ENCODE assay signal across 28 mouse cellular contexts in the genomic region with DNA sequence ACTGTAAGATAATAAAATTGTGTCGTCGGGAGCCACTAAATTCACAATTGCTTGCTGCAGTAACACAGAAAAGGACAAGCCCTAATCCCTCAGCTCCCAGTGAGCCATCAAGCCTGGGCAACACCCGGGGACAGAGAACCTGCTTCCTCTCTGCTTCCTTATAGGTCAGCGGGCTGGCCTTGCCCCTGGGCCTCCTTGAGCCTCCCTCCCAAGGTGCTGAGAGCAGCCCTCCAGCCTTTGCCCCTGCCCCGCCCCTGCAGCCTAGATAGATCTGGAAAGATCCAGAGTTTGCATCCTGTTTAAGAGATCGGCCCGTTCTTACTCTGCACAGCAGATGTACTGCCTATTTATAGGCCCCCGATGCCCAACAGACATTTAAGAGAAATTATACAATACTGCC.
"Had no signal": no experiment of that assay in that cellular context is flagged by ENCODE, and none has a peak within 500 bp of the region (broad histone marks: within the 10 kb centered on the region; RNA-seq: fewer than 3 reads in every experiment).

No protein-coding gene starts in this region.

- H3K36me3 ChIP-seq: heart, embryonic 13.5 days; heart, embryonic 15.5 days; hindbrain, embryonic 10.5 days; hindbrain, embryonic 12.5 days; kidney, embryonic 15.5 days; limb, embryonic 13.5 days; liver, embryonic 13.5 days; liver, embryonic 15.5 days had no signal

- H3K4me2 ChIP-seq: heart, embryonic 11.5 days; heart, embryonic 13.5 days; heart, embryonic 15.5 days; hindbrain, embryonic 12.5 days; hindbrain, embryonic 14.5 days; kidney, embryonic 15.5 days; limb, embryonic 13.5 days; liver, embryonic 11.5 days; liver, embryonic 13.5 days; liver, embryonic 15.5 days had no signal

- H3K9me3 ChIP-seq: heart, embryonic 15.5 days; hindbrain, embryonic 10.5 days; hindbrain, embryonic 12.5 days; kidney, embryonic 15.5 days; limb, embryonic 13.5 days; liver, embryonic 13.5 days; liver, embryonic 15.5 days had no signal

- H3K27ac ChIP-seq: gastrocnemius, adult 2 months; heart, adult 2 months; heart, embryonic 13.5 days; heart, embryonic 15.5 days; hindbrain, embryonic 10.5 days; hindbrain, embryonic 12.5 days; hindbrain, embryonic 14.5 days; kidney, embryonic 15.5 days; kidney, postnatal 0 days; layer of hippocampus, adult 2 months; limb, embryonic 13.5 days; liver, embryonic 13.5 days; liver, embryonic 15.5 days had no signal

- H3K27me3 ChIP-seq: heart, embryonic 13.5 days; heart, embryonic 15.5 days; hindbrain, embryonic 12.5 days; kidney, embryonic 15.5 days; limb, embryonic 13.5 days; liver, embryonic 13.5 days; liver, embryonic 15.5 days had no signal

- DNase-seq: gastrocnemius, adult 2 months; gastrocnemius, postnatal 10 days; gastrocnemius, postnatal 25 days; heart, adult 2 months; heart, postnatal 14 days; heart, postnatal 4 days; kidney, adult 11 months; kidney, adult 2 months; kidney, adult 9 months; kidney, postnatal 14 days; kidney, postnatal 4 days; liver; liver, embryonic 13.5 days; lung, adult 18-20 months had no signal

- H3K4me3 ChIP-seq: gastrocnemius, adult 2 months; heart, adult 2 months; heart, embryonic 13.5 days; heart, embryonic 15.5 days; hindbrain, embryonic 10.5 days; hindbrain, embryonic 12.5 days; kidney, embryonic 15.5 days; layer of hippocampus, adult 2 months; limb, embryonic 13.5 days; liver, embryonic 13.5 days; liver, embryonic 15.5 days had no signal

- ATAC-seq: hindbrain, embryonic 16.5 days; inflammation-experienced regulatory T-cells, adult 6 months had no signal

- H3K9ac ChIP-seq: heart, embryonic 13.5 days; heart, embryonic 15.5 days; hindbrain, embryonic 12.5 days; hindbrain, embryonic 14.5 days; kidney, embryonic 15.5 days; limb, embryonic 13.5 days; liver, embryonic 13.5 days; liver, embryonic 15.5 days had no signal

- H3K4me1 ChIP-seq: heart, embryonic 13.5 days; heart, embryonic 15.5 days; hindbrain, embryonic 12.5 days; kidney, embryonic 15.5 days; liver, embryonic 13.5 days; liver, embryonic 15.5 days had no signal
